Mouse (Mus musculus): ENCODE results near the gene Lyst.

DNA sequence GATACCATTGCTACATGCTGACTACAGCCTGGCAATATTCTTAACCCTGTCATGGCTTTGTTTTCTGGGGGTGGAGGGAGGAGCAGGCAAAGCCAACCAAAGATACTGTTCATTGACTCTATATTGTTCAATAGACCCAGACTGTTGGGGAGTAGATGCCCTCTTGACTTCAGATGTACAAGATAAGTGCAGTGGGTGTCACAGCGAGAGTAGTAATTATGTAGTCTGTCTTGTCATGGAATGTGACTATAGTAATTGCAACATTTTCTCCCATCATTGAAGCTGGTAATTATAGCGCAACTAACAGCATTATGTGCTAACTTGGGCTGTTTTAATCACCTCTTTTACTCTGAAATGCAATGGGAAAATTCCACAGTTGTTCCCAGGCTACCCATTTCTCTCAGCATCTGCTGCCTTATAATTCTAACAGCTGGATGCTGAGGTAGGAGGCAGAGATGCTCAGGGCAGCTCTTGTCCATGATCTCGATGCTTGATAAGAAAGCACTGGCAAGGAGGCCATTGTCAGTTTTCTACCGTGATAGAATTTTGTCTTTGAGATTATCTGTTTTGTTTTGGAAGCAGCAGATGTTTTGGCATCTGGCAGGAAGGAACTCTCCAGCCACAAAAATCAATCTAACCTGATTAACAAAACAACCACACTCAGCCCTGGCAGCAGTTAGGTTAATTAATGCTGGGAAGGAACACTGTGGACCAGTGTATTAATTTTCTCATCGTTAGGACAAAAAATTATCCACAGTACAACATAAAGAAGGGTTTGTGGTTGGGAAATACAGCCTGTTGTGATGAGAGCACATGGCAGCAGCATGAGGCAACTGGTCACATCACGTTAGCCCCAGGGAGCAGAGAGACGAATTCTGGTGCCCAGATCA is 230.3 kb downstream of the Lyst start:
- TF ChIP-seq CTCF (IDR thresholded peaks at IDR 0.05; ENCODE audit: low read depth, low read length) (no peak), POLR2A (IDR thresholded peaks at IDR 0.05; ENCODE audit: extremely low read depth, insufficient read depth, low read length) (no peak)
